Mouse (Mus musculus) erythroblast, adult 5-6 weeks (primary cell): ENCODE measurements around the gene Nek2. TPM values are rescaled to one million over a fixed set of nuclear protein-coding genes. Genes with fewer than 3 reads are reported as not detected.
A peak's percentile ranks its signal among the peaks of the same experiment; 100 is the strongest.

Experiments used
- ATAC-seq: replicated peaks from 2 replicates; pipeline ENCODE4 v1.8.0; 2016; ENCODE audit warnings: moderate number of reproducible peaks, mild to moderate bottlenecking, moderate TSS enrichment, inconsistent platforms; ENCODE audit not compliant: poor library complexity, low FRiP score, severe bottlenecking
- total RNA-seq, 2 experiments: library from RNA; stranded (forward) in 1 of 2; stranded (reverse) in 1 of 2; fragments of 150-400 nt in 1 of 2; fragments of 200-764, 138-1000 nt in 1 of 2; gene quantifications; 2 replicates each; pipeline versions ENCODE4 v1.2.3 to v1.2.4; 2015 to 2017; ENCODE audit warnings: low replicate concordance in 2 of 2

Nek2 gene
- total RNA-seq, 2 experiments from 2014 or later: 18.8 to 29.2 TPM

- ATAC-seq: 0 out of 2 replicates have a peak, but pooled peaks have one; percentile 2
These were observed 33.5 kb downstream of the Nek2 start for GRCm38 (mm10) chr1:191854716-191855115.

GRCm38 (mm10) chr1:191855136-191855878, 34.1 kb downstream of the Nek2 start:
- ATAC-seq: peak; percentile 88

GRCm38 (mm10) chr1:191856886-191857651, 35.8 kb downstream of the Nek2 start:
- ATAC-seq: no peak

- ATAC-seq: no peak
These were observed 36.9 kb downstream of the Nek2 start for GRCm38 (mm10) chr1:191858136-191858535.

GRCm38 (mm10) chr1:191859847-191860246, 38.6 kb downstream of the Nek2 start:
- no peak for ATAC-seq

GRCm38 (mm10) chr1:191861247-191861646, 40.0 kb downstream of the Nek2 start:
- ATAC-seq: no peak

- ATAC-seq: no peak
These were observed 42.7 kb downstream of the Nek2 start for GRCm38 (mm10) chr1:191863833-191864550.

GRCm38 (mm10) chr1:191864551-191865027, 43.3 kb downstream of the Nek2 start:
- no peak for ATAC-seq

GRCm38 (mm10) chr1:191872076-191872710, 50.9 kb downstream of the Nek2 start:
- no peak for ATAC-seq

GRCm38 (mm10) chr1:191875006-191875405, 53.8 kb downstream of the Nek2 start:
- ATAC-seq: peak; percentile 78

- ATAC-seq: peak; percentile 60
These were observed 54.5 kb downstream of the Nek2 start for GRCm38 (mm10) chr1:191875683-191876305.

- no peak for ATAC-seq
These were observed 56.4 kb downstream of the Nek2 start for GRCm38 (mm10) chr1:191877681-191878080.

GRCm38 (mm10) chr1:191878518-191878921, 57.3 kb downstream of the Nek2 start:
- no peak for ATAC-seq

- peak; percentile 78 for ATAC-seq
These were observed 59.0 kb downstream of the Nek2 start for GRCm38 (mm10) chr1:191880247-191880646.

- ATAC-seq: no peak
These were observed 59.8 kb downstream of the Nek2 start for GRCm38 (mm10) chr1:191880921-191881609.

- no peak for ATAC-seq
These were observed 60.4 kb downstream of the Nek2 start for GRCm38 (mm10) chr1:191881663-191882062.
